Mouse (Mus musculus) heart, embryonic 13.5 days (tissue): ENCODE measurements around the gene Cul4a. TPM values are rescaled to one million over a fixed set of nuclear protein-coding genes. Genes with fewer than 3 reads are reported as not detected.

Experiments
- ATAC-seq: fragments of 200-750 bp; cut with Nextera tagmentation; 2 replicates; pipeline ENCODE4 v1.8.0; 2017; ENCODE audit warnings: moderate TSS enrichment; ENCODE audit not compliant: insufficient number of reproducible peaks, low FRiP score, low TSS enrichment; ENCODE audit errors: extremely low read depth
- H3K27ac ChIP-seq: fragments of 300-500 bp; sonication (generic); replicated peaks from 2 replicates; pipeline ENCODE4 v1.5.1; 2015; ENCODE audit warnings: moderate library complexity, mild to moderate bottlenecking, inconsistent platforms
- H3K27me3 ChIP-seq: fragments of 300-500 bp; sonication (generic); replicated peaks from 2 replicates; pipeline ENCODE4 v1.6.1; 2015; ENCODE audit warnings: mild to moderate bottlenecking, inconsistent platforms
- H3K36me3 ChIP-seq: fragments of 300-500 bp; sonication (generic); 2 replicates; pipeline ENCODE4 v1.6.1; 2015; ENCODE audit warnings: mild to moderate bottlenecking, inconsistent platforms
- H3K4me1 ChIP-seq: fragments of 300-500 bp; sonication (generic); 2 replicates; pipeline ENCODE4 v1.6.1; 2015; ENCODE audit warnings: inconsistent platforms
- H3K4me2 ChIP-seq: fragments of 300-500 bp; sonication (generic); 2 replicates; pipeline ENCODE4 v1.6.1; 2015; ENCODE audit warnings: inconsistent platforms, mild to moderate bottlenecking, moderate library complexity
- H3K4me3 ChIP-seq: fragments of 300-500 bp; sonication (generic); 2 replicates; pipeline ENCODE4 v1.5.1; 2015; ENCODE audit warnings: moderate library complexity, mild to moderate bottlenecking, inconsistent platforms
- H3K9ac ChIP-seq: fragments of 300-500 bp; sonication (generic); 2 replicates; pipeline ENCODE4 v1.6.1; 2015; ENCODE audit warnings: inconsistent platforms, mild to moderate bottlenecking, moderate library complexity
- H3K9me3 ChIP-seq: fragments of 300-500 bp; sonication (generic); 2 replicates; pipeline ENCODE4 v1.6.1; 2016; ENCODE audit warnings: inconsistent platforms
- WGBS: fragments of 180-500 bp; shearing (Covaris S2); methylation state at CpG from one replicate; pipeline ENCODE4 v1.1.7; 2015; ENCODE audit warnings: mixed read lengths; 5-methylcytosine and 5-hydroxymethylcytosine counted together
- polyA plus RNA-seq: library from polyadenylated mRNA; unstranded; fragments of >200 nt; fragmentation: Nextera tagmentation; extraction: Ambion mirVana; gene quantifications from 2 replicates; pipeline ENCODE4 v1.2.1, GENCODE M21; 2015

The Cul4a gene
- polyA plus RNA-seq, 1 experiment from 2014 or later: 99.5 TPM

DNA sequence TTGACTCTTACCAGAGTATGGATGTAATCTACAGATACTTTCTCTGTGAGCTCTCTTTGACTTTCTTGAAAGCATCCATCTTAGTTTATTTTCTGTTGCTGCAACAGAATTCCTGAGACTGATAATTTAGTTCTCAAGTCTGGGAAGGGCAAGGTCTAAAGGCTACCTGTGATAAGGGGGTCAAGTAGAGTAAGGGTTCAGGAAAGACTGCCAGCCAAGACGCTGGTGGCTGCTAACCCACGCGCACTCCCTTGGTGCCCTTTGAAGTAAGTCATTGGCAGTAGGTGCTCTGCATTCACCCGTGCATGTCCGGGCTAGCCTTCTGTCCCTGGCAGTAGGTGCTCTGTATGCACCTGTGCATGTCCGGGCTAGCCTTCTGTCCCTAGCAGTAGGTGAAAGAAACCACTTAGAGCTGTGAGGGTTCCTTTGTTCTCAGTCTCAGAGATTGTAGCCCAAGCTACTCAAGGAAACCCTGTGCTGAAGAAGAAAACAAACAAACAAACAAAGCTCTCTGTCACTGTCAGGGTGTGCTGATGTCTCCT lies 34.3 kb downstream of the Cul4a start:
- Histone ChIP-seq H3K27me3 (no peaks in the 10 kb centered on the region), H3K36me3 (peaks cover 100% of the 10 kb centered on the region), H3K9ac (no peak overlapping the region), H3K4me1 (no peaks in the 10 kb centered on the region), H3K27ac (no peak overlapping the region), H3K9me3 (no peaks in the 10 kb centered on the region), H3K4me3 (no peak overlapping the region), H3K4me2 (no peak overlapping the region)
- WGBS: 91% methylated on average over 6 of the region's 6 CpGs
- ATAC-seq: no peak

DNA sequence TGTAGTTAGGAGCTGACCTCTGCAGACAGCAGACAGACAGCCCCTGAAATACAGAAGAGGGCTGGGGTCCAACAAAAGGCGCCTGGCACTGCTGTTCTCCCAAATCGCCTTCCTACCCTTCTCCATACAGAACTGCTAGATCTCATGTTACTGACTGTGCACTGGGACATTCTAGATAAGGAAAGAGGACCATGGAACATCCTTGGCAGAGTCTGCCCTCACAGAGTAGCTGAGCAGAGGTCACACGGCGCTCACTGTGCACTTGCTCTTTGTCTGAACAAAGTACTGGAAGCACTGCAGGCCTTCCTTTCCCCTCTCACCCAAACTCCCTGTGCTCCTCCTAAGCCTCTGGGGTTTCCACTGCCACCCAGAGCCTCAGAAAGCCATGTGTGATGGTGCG lies 36.3 kb downstream of the Cul4a start:
- H3K9me3 ChIP-seq: no peaks in the 10 kb centered on the region

DNA sequence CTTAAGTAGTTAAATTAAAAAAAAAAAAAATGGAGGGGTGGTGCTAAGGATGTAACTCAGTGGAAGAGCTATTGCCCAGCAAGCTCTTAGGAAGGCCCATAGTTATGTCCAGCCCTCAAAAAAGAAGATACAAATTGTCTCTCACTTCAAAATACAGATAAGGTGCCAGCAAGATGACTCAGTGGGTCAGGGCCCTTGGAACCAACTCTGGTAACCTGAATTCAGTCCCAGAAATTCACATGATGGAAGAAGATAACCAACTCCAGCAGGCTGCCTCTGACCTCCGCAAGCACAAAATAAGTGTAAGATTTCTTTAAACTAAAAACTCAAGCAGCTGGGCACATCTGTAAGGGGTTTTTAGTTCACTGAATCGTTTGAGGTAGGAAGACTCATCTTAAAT lies 43.1 kb downstream of the Cul4a start:
- no peaks in the 10 kb centered on the region for H3K9me3 ChIP-seq
- peaks cover 71% of the 10 kb centered on the region for H3K36me3 ChIP-seq
- no peak for ATAC-seq
- no peaks in the 10 kb centered on the region for H3K4me1 ChIP-seq
- no peak overlapping the region for H3K27ac ChIP-seq
- no peak overlapping the region for H3K4me3 ChIP-seq
- no peak overlapping the region for H3K9ac ChIP-seq
- no peak overlapping the region for H3K4me2 ChIP-seq
- H3K27me3 ChIP-seq: no peaks in the 10 kb centered on the region
- 90% methylated on average over 2 of the region's 2 CpGs for WGBS

More for the DNA sequence above, 36.3 kb downstream of the Cul4a start:
- Histone ChIP-seq H3K4me2 (no peak overlapping the region), H3K36me3 (peaks cover 100% of the 10 kb centered on the region), H3K27ac (no peak overlapping the region), H3K9ac (no peak overlapping the region), H3K27me3 (no peaks in the 10 kb centered on the region), H3K4me1 (no peaks in the 10 kb centered on the region), H3K4me3 (no peak overlapping the region)
- WGBS: 81% methylated on average over 5 of the region's 5 CpGs
- no peak for ATAC-seq

DNA sequence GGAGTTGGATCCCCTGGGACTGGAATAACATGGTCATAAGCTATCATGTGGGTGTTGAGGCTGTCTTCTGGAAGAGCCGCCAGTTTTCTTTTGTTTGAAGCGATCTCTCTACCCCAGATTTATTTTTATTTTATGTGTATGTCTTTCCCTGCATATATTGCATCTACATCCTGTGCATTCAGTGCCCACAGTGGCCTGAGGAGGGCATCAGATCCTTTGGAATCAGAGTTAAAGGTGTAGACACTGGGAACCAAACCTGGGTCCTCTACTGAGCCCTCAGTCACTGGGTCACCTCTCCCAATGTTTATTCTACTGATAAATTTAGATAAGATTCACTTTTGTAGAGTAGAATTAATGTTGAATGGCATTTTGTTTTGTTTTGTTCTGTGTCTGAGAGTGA lies 43.9 kb downstream of the Cul4a start:
- H3K27me3 ChIP-seq: no peaks in the 10 kb centered on the region
- ATAC-seq: no peak
- no peaks in the 10 kb centered on the region for H3K9me3 ChIP-seq
- no peak overlapping the region for H3K4me3 ChIP-seq
- H3K27ac ChIP-seq: no peak overlapping the region
- peaks cover 68% of the 10 kb centered on the region for H3K36me3 ChIP-seq
- H3K9ac ChIP-seq: no peak overlapping the region
- H3K4me2 ChIP-seq: no peak overlapping the region
- 94% methylated on average over 2 of the region's 2 CpGs for WGBS
- H3K4me1 ChIP-seq: no peaks in the 10 kb centered on the region

DNA sequence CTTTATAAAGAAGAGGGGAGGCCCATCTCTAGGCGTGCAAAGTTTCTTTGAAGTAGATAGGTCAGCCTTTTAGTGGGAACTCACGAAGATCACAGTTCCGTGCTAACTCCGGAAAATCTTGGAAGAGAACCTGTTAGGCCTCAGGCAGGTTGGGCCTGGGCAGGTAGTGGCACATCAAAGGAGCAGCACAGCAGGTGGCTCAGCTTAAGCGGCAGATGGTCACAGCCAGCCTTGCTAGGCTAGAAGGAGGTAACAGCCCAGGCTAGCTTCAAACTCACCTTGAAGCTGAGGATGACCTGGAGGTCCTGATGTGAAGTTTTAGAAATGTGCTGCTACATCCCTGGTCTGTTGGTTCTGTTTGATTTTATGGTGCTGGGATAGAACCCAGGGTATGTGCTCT lies 44.4 kb downstream of the Cul4a start:
- Histone ChIP-seq H3K4me3 (no peak overlapping the region), H3K36me3 (peaks cover 66% of the 10 kb centered on the region), H3K27me3 (no peaks in the 10 kb centered on the region), H3K27ac (no peak overlapping the region), H3K4me2 (no peak overlapping the region), H3K9me3 (no peaks in the 10 kb centered on the region), H3K9ac (no peak overlapping the region), H3K4me1 (no peaks in the 10 kb centered on the region)
- no peak for ATAC-seq
- 52% methylated on average over 5 of the region's 5 CpGs for WGBS

DNA sequence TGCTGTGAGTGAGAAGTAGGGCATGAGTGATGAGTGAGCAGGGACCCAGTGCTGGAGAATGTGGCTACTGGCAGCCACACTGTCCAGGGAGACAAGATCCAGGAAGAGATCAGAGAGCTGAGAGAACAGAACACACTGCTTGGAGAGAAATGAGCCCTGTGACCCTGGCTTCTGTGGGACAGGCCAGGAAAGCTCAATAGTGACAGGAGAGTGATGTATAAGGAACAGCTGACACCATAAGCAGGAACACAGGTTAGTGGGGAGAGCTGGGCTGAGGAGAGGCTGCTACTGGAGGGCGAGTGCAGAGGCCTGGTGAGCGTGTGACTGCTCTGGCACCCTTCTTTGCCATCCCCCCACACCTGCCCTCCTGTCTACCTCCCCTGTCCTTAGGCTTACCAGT lies 45.5 kb downstream of the Cul4a start:
- H3K9me3 ChIP-seq: no peaks in the 10 kb centered on the region
- H3K27ac ChIP-seq: no peak overlapping the region
- no peak overlapping the region for H3K4me2 ChIP-seq
- 81% methylated on average over 2 of the region's 2 CpGs for WGBS
- no peak overlapping the region for H3K9ac ChIP-seq
- peaks cover 55% of the 10 kb centered on the region for H3K36me3 ChIP-seq
- no peaks in the 10 kb centered on the region for H3K4me1 ChIP-seq
- no peak overlapping the region for H3K4me3 ChIP-seq
- no peaks in the 10 kb centered on the region for H3K27me3 ChIP-seq
- no peak for ATAC-seq

DNA sequence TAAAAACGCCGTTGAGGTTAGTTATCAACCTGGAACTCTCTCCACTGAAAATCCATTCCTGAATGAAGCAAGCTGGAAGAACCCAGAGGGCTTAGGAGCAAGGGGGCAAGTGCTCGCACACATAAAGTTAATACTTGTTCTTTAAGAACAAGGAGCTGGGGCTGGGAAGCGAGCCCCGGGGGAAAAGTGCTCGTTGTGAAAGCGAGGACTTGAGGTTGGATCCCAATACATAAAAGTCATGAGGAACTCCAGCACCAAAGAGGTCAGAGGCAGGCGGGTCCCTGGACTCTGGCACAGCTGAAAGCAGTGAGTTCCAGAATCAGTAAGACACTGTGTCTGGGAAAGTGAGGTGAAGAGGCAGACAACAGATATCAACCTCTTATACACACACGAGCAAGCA lies 48.7 kb downstream of the Cul4a start:
- Histone ChIP-seq H3K4me1 (peaks cover 4% of the 10 kb centered on the region; the same call in 1 of the 2 replicates), H3K27ac (no peak overlapping the region), H3K9me3 (no peaks in the 10 kb centered on the region), H3K36me3 (peaks cover 27% of the 10 kb centered on the region), H3K27me3 (no peaks in the 10 kb centered on the region), H3K4me2 (no peak overlapping the region), H3K9ac (no peak overlapping the region), H3K4me3 (no peak overlapping the region)
- ATAC-seq: no peak
- WGBS: 73% methylated on average over 9 of the region's 9 CpGs

DNA sequence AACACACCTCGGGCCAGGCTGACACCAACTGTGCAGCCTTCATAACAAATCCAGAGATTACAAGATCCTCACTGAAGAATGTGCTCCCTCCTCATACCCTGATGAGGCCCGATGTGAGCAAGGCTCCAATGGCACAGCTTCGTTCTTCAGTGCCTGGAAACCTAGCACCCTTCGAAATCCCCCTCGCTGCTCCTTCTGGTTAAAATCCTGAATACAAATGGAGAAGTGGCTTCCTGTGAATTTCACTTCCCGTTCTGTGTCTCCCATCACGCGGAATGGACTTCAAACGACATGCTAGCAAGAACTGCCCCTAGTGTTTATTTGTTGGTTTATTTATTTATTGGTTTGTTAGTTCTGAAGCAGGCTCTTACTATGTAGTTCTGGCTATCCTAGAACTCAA lies 49.9 kb downstream of the Cul4a start:
- Histone ChIP-seq H3K9ac (no peak overlapping the region), H3K9me3 (no peaks in the 10 kb centered on the region), H3K4me3 (no peak overlapping the region), H3K27ac (no peak overlapping the region), H3K4me2 (no peak overlapping the region), H3K36me3 (peaks cover 14% of the 10 kb centered on the region), H3K4me1 (peaks cover 10% of the 10 kb centered on the region), H3K27me3 (no peaks in the 10 kb centered on the region)
- no peak for ATAC-seq
- 70% methylated on average over 9 of the region's 9 CpGs for WGBS

DNA sequence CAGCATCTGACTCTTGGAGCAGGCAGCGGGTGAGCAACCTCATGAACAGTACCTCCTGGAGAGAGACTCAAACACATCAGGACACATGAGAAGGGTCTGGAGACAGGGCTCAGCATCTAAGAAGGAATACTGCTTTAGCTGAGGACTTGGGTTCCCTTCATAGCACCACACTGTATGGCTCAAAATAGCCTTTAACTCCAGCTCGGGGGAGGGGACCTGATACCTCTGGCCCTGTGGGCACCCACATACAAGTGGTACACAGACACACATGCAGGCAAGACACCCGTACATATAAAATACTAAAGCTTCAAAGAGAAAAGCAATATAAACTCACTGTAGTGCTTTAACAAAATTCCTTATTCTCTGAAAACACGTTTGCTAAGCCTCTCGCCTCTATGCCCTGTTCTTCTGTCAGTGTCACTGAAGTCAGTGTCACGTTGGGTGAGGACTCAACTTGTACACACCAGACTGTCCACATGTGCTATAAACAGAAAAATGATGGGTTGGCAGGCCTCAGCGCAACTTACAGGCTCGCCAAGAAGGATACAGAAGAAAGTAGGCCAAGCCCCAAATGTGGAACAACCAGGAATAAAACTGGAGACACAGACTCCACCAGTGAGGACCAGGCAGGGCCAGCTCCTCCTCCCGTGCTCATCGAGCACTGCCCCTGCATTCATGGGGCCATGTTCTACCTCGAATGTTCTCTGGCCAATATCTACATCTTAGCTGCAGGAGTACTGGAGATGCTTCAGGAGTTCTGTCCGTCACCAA lies 51.1 kb downstream of the Cul4a start:
- H3K27ac ChIP-seq: no peak overlapping the region
- 69% methylated on average over 12 of the region's 12 CpGs for WGBS
- H3K4me3 ChIP-seq: no peak overlapping the region
- peaks cover 22% of the 10 kb centered on the region for H3K4me1 ChIP-seq
- H3K4me2 ChIP-seq: no peak overlapping the region
- H3K9ac ChIP-seq: no peak overlapping the region
- peaks cover 8% of the 10 kb centered on the region for H3K36me3 ChIP-seq
- no peaks in the 10 kb centered on the region for H3K9me3 ChIP-seq
- H3K27me3 ChIP-seq: no peaks in the 10 kb centered on the region
- ATAC-seq: no peak

DNA sequence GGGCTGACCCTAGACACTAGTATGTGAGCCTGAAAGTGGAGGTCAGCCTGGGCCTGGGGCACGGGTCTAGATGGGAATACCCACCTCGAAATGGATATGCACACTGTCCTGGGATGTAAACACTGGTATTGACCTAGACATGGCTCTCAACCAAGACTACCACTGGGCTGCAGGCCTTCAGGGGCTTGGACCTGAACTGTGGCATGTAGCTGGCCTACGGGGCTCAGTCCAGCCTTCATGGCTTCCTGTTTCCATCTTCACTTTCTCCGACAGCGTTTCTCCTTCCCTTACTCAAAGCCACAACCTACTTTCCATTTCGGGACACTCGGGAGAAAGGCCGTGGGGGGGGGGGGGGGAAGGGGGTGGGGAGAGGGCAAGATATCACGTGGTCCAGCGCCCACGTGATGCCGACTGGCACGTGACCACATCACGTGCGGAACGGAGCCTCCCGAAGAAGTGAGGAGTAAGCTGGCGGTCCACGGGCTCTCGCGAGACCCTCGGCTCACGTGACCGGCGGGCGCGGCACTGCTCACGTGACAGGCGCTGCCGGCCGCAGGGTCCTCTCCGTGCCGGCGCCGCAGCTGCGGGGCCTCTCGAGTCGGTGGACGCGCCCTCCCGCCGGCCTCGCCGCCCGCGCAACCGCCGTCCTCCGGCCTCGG lies 53.4 kb downstream of the Cul4a start, which contains the start of gene Lamp1:
TSS of gene Lamp1 (plus strand) at position 444 of the 659 bp plus-strand sequence.
- under 1% methylated on average over 50 of the region's 50 CpGs for WGBS
- Histone ChIP-seq H3K4me3 (peak within 1 kb of the TSS; percentile 100), H3K9me3 (no peaks in the 10 kb centered on the region), H3K4me1 (peaks cover 43% of the 10 kb centered on the region), H3K27me3 (no peaks in the 10 kb centered on the region), H3K27ac (peak within 1 kb of the TSS; percentile 88), H3K4me2 (peak within 1 kb of the TSS; percentile 88), H3K36me3 (peaks cover 8% of the 10 kb centered on the region), H3K9ac (peak within 1 kb of the TSS; percentile 99)
- ATAC-seq: peak; percentile 93

DNA sequence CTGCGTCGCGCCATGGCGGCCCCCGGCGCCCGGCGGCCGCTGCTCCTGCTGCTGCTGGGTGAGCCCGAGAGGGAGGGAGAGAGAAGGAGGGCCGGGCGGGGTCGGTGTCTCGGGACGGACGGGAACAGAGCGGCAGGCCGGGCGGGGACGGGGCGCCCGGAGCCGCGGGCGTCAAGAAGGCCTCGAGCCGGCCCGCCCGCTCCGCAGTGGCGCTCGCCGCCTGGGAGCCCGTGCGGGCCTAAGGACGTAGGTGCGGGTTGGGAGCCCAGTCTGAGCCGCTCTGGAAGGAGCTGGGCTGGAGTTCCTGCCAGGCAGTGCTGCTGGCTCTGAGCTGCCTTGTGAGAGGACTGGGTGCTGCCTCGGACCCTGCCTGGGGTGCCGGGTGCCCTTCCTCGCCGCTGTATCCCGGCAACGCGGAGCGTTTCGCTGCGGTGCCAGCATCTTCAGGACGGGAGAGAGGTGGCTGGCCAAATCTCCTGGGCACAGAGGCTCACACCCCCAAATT lies 54.0 kb downstream of the Cul4a start:
- H3K9ac ChIP-seq: peak overlapping the region; percentile 99
- under 1% methylated on average over 48 of the region's 49 CpGs for WGBS
- H3K36me3 ChIP-seq: peaks cover 2% of the 10 kb centered on the region; the same call in 1 of the 2 replicates
- ATAC-seq: peak; percentile 59
- no peaks in the 10 kb centered on the region for H3K27me3 ChIP-seq
- no peaks in the 10 kb centered on the region for H3K9me3 ChIP-seq
- peak overlapping the region; percentile 88 for H3K4me2 ChIP-seq
- peaks cover 46% of the 10 kb centered on the region for H3K4me1 ChIP-seq
- peak overlapping the region; percentile 88 for H3K27ac ChIP-seq
- peak overlapping the region; percentile 100 for H3K4me3 ChIP-seq
